Mouse (Mus musculus) brain, embryonic 14.5 days (tissue): ENCODE data around the gene Cdh1.

Experiments
- CTCF ChIP-seq: fragments of 200-500 bp; IDR thresholded peaks from 2 replicates; pipeline ENCODE4 v1.5.1; 2012; ENCODE audit warnings: inconsistent platforms, mild to moderate bottlenecking, moderate library complexity, borderline replicate concordance; ENCODE audit not compliant: insufficient read depth, insufficient read length; ENCODE audit errors: extremely low read depth
- POLR2A ChIP-seq: fragments of 200-500 bp; IDR thresholded peaks from 2 replicates; pipeline ENCODE4 v1.6.1; 2012; ENCODE audit warnings: mild to moderate bottlenecking, inconsistent platforms, borderline replicate concordance; ENCODE audit not compliant: poor library complexity, insufficient read depth, insufficient read length, severe bottlenecking; ENCODE audit errors: extremely low read depth

GRCm38 (mm10) chr8:106612047-106612446 is 8.9 kb downstream of the Cdh1 start:
- no peak for TF ChIP-seq CTCF
- no peak for TF ChIP-seq POLR2A
